Mouse (Mus musculus) lung, postnatal 0 days (tissue): ENCODE measurements at regions not wholly inside any gene's neighbourhood (a gene's known extent, or its start where the extent isn't known, plus 50 kb on each side); places are given as distances from the start of the nearest gene placed in this dataset.
"Not testable (repeated sequence)": the region's sequence is repeated elsewhere in the genome, so short reads cannot be mapped to it uniquely, and the experiment has no call there.

Experiments
- CTCF ChIP-seq: IDR thresholded peaks from 2 replicates; pipeline ENCODE4 v1.5.1; 2016; ENCODE audit warnings: antibody characterized with exemption, mild to moderate bottlenecking
- EP300 ChIP-seq: IDR thresholded peaks from 2 replicates; pipeline ENCODE4 v1.6.1; 2016; ENCODE audit warnings: antibody characterized with exemption, mild to moderate bottlenecking, control low read depth

DNA sequence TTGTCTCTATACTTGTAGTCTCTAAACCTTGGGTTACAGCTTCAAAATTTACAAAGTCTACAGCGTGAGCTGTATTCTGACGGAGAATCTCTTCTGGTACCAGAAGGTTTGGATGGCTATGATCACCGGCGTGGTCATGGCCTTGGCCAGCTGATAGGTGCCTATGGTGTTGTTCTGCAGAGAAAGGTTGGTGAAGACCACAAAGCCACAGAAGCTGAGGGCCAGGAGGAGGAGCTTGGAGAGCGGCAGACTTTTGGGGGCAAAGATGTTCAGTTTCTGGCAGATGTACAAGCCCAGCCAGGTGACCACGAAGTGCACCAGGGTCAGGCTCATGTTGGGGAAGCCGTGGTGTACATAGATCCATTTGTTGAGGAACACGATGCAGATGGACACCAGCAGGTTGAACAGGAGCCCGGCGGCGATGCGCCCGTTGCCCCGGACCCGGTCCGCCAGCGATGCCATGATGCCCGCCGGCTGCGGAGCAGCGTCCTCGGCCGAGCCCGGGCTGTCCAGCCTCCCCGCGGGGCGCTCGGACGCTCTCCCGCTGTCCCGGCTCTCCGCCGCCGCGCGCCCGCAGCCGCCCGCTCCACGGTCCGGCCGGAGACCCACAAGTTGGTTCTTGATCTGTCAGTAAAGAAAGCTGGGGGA is 257.3 kb upstream of the Castor2 start:
- not testable (repeated sequence) for TF ChIP-seq EP300, CTCF
